Mouse (Mus musculus) bone marrow macrophage, adult 2 months (primary cell): ENCODE measurements around the gene Otog.

Experiments
- CTCF ChIP-seq: IDR thresholded peaks from 2 replicates; pipeline ENCODE4 v1.5.1; 2012; ENCODE audit warnings: low read depth, mild to moderate bottlenecking, low read length, moderate library complexity
- POLR2A ChIP-seq: IDR thresholded peaks from 2 replicates; pipeline ENCODE4 v1.6.1; 2012; ENCODE audit warnings: mild to moderate bottlenecking, low read depth, low read length, borderline replicate concordance

GRCm38 (mm10) chr7:46240696-46241095 lies at the start of gene Otog:
- TF ChIP-seq CTCF (no peak), POLR2A (no peak)
